Mouse (Mus musculus) heart, postnatal 25 days (tissue): ENCODE measurements around the gene Bicc1. TPM values are rescaled to one million over a fixed set of nuclear protein-coding genes. Genes with fewer than 3 reads are reported as not detected.
A peak's percentile ranks its signal among the peaks of the same experiment; 100 is the strongest.

Experiments
- DNase-seq: peaks from one replicate; pipeline ENCODE4 v3.0.0; 2022; ENCODE audit warnings: low spot score
- intact Hi-C: fragments of 180-260 bp; cut with DNase I; formaldehyde crosslinking; loops from one replicate; pipeline ENCODE4 v1.15.1; 2025
- total RNA-seq, 2 experiments: library from RNA; stranded (reverse); gene quantifications; 2 replicates each; pipeline ENCODE4 v1.2.3; 2021

The Bicc1 gene
- total RNA-seq, 2 experiments from 2014 or later: 16.6 to 19.4 TPM

- no peak for DNase-seq
- intact Hi-C loops: no loop called here
These were observed 149.6 kb downstream of the Bicc1 start for GRCm38 (mm10) chr10:71009771-71010496.

GRCm38 (mm10) chr10:71008721-71009120 lies 150.8 kb downstream of the Bicc1 start:
- intact Hi-C loops: no loop called here
- no peak for DNase-seq

GRCm38 (mm10) chr10:71007956-71008355 lies 151.5 kb downstream of the Bicc1 start:
- DNase-seq: peak; percentile 58
- intact Hi-C loops: no loop called here

GRCm38 (mm10) chr10:71007516-71007915 lies 152.0 kb downstream of the Bicc1 start:
- intact Hi-C loops: no loop called here
- DNase-seq: no peak

- no peak for DNase-seq
- intact Hi-C loops: no loop called here
These were observed 152.5 kb downstream of the Bicc1 start for GRCm38 (mm10) chr10:71007001-71007400.

GRCm38 (mm10) chr10:71002871-71003270 lies 156.6 kb downstream of the Bicc1 start:
- intact Hi-C loops: no loop called here
- DNase-seq: no peak

GRCm38 (mm10) chr10:71002186-71002585 lies 157.3 kb downstream of the Bicc1 start:
- intact Hi-C loops: no loop called here

GRCm38 (mm10) chr10:70998136-70998535 lies 161.4 kb downstream of the Bicc1 start:
- intact Hi-C loops: no loop called here
- no peak for DNase-seq

More at GRCm38 (mm10) chr10:71002186-71002585, 157.3 kb downstream of the Bicc1 start:
- no peak for DNase-seq

GRCm38 (mm10) chr10:70996051-70996450 lies 163.4 kb downstream of the Bicc1 start:
- intact Hi-C loops: no loop called here
- no peak for DNase-seq

GRCm38 (mm10) chr10:70994135-70994497 lies 165.4 kb downstream of the Bicc1 start:
- no peak for DNase-seq
- intact Hi-C loops: no loop called here

GRCm38 (mm10) chr10:70993497-70994134 lies 165.9 kb downstream of the Bicc1 start:
- intact Hi-C loops: no loop called here
- DNase-seq: no peak

GRCm38 (mm10) chr10:70987396-70987795 lies 172.1 kb downstream of the Bicc1 start:
- intact Hi-C loops: no loop called here
- no peak for DNase-seq

GRCm38 (mm10) chr10:70983036-70983670 lies 176.3 kb downstream of the Bicc1 start:
- no peak for DNase-seq
- intact Hi-C loops: no loop called here

GRCm38 (mm10) chr10:70982156-70982555 lies 177.3 kb downstream of the Bicc1 start:
- intact Hi-C loops: no loop called here

GRCm38 (mm10) chr10:70979657-70980056 lies 179.8 kb downstream of the Bicc1 start:
- intact Hi-C loops: no loop called here

More at GRCm38 (mm10) chr10:70982156-70982555, 177.3 kb downstream of the Bicc1 start:
- no peak for DNase-seq

GRCm38 (mm10) chr10:70977141-70977540 lies 182.4 kb downstream of the Bicc1 start:
- intact Hi-C loops: no loop called here
- no peak for DNase-seq

More at GRCm38 (mm10) chr10:70979657-70980056, 179.8 kb downstream of the Bicc1 start:
- DNase-seq: no peak

- no peak for DNase-seq
- intact Hi-C loops: no loop called here
These were observed 182.9 kb downstream of the Bicc1 start for GRCm38 (mm10) chr10:70976633-70977032.

GRCm38 (mm10) chr10:70971156-70971555 lies 188.3 kb downstream of the Bicc1 start:
- no peak for DNase-seq
- intact Hi-C loops: no loop called here

GRCm38 (mm10) chr10:70968848-70969683 lies 190.4 kb downstream of the Bicc1 start:
- peak; percentile 49 for DNase-seq
- intact Hi-C loops: loop anchor here (5.0 to 10.0 kb wide), 4 partner anchors 53 to 604 kb away; no protein-coding TSS in a partner anchor
